Mouse (Mus musculus) lung, postnatal 0 days (tissue): ENCODE data around the gene Creb3l1.

Source experiments
- CTCF ChIP-seq: IDR thresholded peaks from 2 replicates; pipeline ENCODE4 v1.5.1; 2016; ENCODE audit warnings: antibody characterized with exemption, mild to moderate bottlenecking
- EP300 ChIP-seq: IDR thresholded peaks from 2 replicates; pipeline ENCODE4 v1.6.1; 2016; ENCODE audit warnings: antibody characterized with exemption, mild to moderate bottlenecking, control low read depth

DNA sequence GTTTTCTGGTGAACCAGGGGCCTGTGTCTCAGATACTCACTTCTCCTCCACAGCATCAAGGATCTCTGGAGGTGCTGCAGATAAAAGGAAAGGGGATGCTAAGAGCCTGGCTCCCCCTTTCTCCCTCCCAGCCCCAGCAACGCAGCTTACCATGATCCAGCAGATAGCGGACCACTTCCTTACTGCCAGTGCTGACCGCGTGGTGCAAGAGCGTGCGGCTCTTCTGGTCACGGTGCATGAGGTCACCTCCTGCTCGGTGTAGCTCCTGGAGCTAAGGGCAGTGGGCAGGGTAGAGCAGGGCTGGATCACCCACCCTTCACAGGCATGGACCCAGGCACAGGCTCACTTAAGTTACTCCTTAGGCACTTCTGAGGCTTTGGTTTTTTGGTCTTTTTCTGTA lies 90.3 kb downstream of the Creb3l1 start:
- TF ChIP-seq EP300: no peak
- no peak for TF ChIP-seq CTCF
